In the genomic region with DNA sequence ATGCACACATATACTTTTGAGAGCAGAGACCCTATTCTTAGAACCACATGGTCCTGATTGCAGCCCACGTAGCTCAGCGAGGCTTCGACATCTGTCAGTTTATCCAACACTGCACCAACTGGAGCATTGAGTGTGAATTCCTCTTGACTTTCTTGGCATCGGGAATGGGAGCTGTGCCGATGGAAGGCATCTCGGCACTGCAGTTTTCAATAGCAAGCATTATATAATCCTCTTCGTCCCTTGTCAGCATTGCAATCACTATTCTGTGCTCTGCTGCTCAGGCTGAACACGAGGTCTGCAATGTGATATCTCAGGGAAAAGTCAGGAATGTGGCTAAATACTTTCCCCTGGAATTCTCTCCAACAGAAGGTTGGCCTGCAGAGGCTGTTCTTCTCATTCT, we compare ENCODE assay signal across 12 mouse cellular contexts.
DNase-seq lines count a peak whose midpoint lies in the region; ATAC-seq and TF ChIP-seq lines count a peak whose summit lies in the region.
"Had no signal": no experiment of that assay in that cellular context is flagged by ENCODE, and none has a peak within 500 bp of the region (broad histone marks: within the 10 kb centered on the region; RNA-seq: fewer than 3 reads in every experiment).

No protein-coding gene starts in this region.

- ATAC-seq in intestine, embryonic 16.5 days: no peak
- ATAC-seq: lung, postnatal 0 days had no signal

- peak; percentile 2 for DNase-seq in lung, postnatal 25 days (ENCODE audit: low spot score)
- no peak for DNase-seq in lung, postnatal 4 days
- peak; percentile 54 to 79 for DNase-seq in frontal cortex, postnatal 36 days (ENCODE audit: low spot score in 2 of 2)
- DNase-seq in left cerebral cortex, adult 2 months (ENCODE audit: extremely low spot score in 1 of 2, low spot score in 2 of 2): peak; percentile 17 to 26
- peak; percentile 71 for DNase-seq in skeletal muscle tissue, adult 2 months (ENCODE audit: low read depth, low spot score)
- DNase-seq in spleen, adult 12 weeks (ENCODE audit: low spot score): no peak
- no peak for DNase-seq in thymus, postnatal 0 days (ENCODE audit: low spot score)
- DNase-seq: kidney, postnatal 36 days had no signal

- no peaks in the 10 kb centered on the region for H3K9me3 ChIP-seq in intestine, embryonic 16.5 days (ENCODE audit: control insufficient read depth, low read length)
- H3K9me3 ChIP-seq: heart, embryonic 10.5 days; hindbrain, embryonic 15.5 days had no signal

- no peak overlapping the region for H3K4me2 ChIP-seq in intestine, embryonic 16.5 days (ENCODE audit: low read depth, low read length)
- H3K4me2 ChIP-seq: hindbrain, embryonic 15.5 days had no signal

- no peak overlapping the region for H3K9ac ChIP-seq in intestine, embryonic 16.5 days (ENCODE audit: low read depth, low read length)
- H3K9ac ChIP-seq: hindbrain, embryonic 15.5 days had no signal

- no peaks in the 10 kb centered on the region for H3K4me1 ChIP-seq in intestine, embryonic 16.5 days (ENCODE audit: control insufficient read depth, insufficient read depth, low read length)
- H3K4me1 ChIP-seq: heart, embryonic 10.5 days had no signal

- intact Hi-C loops in left cerebral cortex, adult 2 months (cut with DNase I): loop anchor here (1.0 to 2.0 kb wide), 2 partner anchors 32 to 70 kb away; no protein-coding TSS in a partner anchor

- no peak for TF ChIP-seq CTCF in left cerebral cortex, adult 2 months (IDR thresholded peaks at IDR 0.05)

- H3K36me3 ChIP-seq in intestine, embryonic 16.5 days (ENCODE audit: control insufficient read depth, insufficient read depth, low read length): no peaks in the 10 kb centered on the region
- H3K36me3 ChIP-seq: heart, embryonic 10.5 days; hindbrain, embryonic 15.5 days had no signal

- no peak overlapping the region for H3K4me3 ChIP-seq in left cerebral cortex, adult 2 months
- H3K4me3 ChIP-seq in intestine, embryonic 16.5 days (ENCODE audit: low read length): no peak overlapping the region
- H3K4me3 ChIP-seq: heart, embryonic 10.5 days; hindbrain, embryonic 15.5 days had no signal

- H3K27me3 ChIP-seq in intestine, embryonic 16.5 days (replicated peaks; ENCODE audit: control insufficient read depth, insufficient read depth, low read length): no peaks in the 10 kb centered on the region
- H3K27me3 ChIP-seq: hindbrain, embryonic 15.5 days had no signal

- peak overlapping the region; percentile 8; the same call in 1 of the 2 replicates for H3K27ac ChIP-seq in left cerebral cortex, adult 2 months
- no peak overlapping the region for H3K27ac ChIP-seq in intestine, embryonic 16.5 days (ENCODE audit: low read length)
- H3K27ac ChIP-seq: heart, embryonic 10.5 days; hindbrain, embryonic 15.5 days had no signal

- WGBS in intestine, embryonic 16.5 days: 71% methylated on average over 8 of the region's 8 CpGs

Comparison
In these comparisons a context has a peak if more than half of its experiments do, and no peak if none do; other contexts are left out.
1. DNase-seq: peak in lung, postnatal 25 days (single experiment), frontal cortex, postnatal 36 days (2 of 2), left cerebral cortex, adult 2 months (2 of 2) and skeletal muscle tissue, adult 2 months (single experiment); none in lung, postnatal 4 days (0 of 2), spleen, adult 12 weeks (single experiment) and thymus, postnatal 0 days (single experiment).